Mouse (Mus musculus): Measurements from ENCODE around the gene Ddx11. TPM values are rescaled to one million over a fixed set of nuclear protein-coding genes. Genes with fewer than 3 reads are reported as not detected.

Ddx11 gene
- 1 to 10 TPM; 6.1 to 6.5 TPM for total RNA-seq (2021)

GRCm38 (mm10) chr17:66123066-66123815 lies at the start of gene Ddx11:
Gene Ddx11, plus strand, starts transcription at chr17:66123520.
- peak; percentile 96 for DNase-seq
- intact Hi-C loops (cut with DNase I): no loop called here

GRCm38 (mm10) chr17:66073971-66074370 lies 49.3 kb upstream of the Ddx11 start:
- DNase-seq: no peak
- intact Hi-C loops (cut with DNase I): loop anchor here (10.0 kb wide), 1 partner anchor 209 kb away; no protein-coding TSS in a partner anchor

- intact Hi-C loops (cut with DNase I): loop anchor here (10.0 kb wide), 1 partner anchor 211 kb away; no protein-coding TSS in a partner anchor
- DNase-seq: no peak
Observed at GRCm38 (mm10) chr17:66075827-66076173, 47.5 kb upstream of the Ddx11 start.

GRCm38 (mm10) chr17:66076174-66076927 lies 47.0 kb upstream of the Ddx11 start:
- DNase-seq: peak; percentile 24
- intact Hi-C loops (cut with DNase I): loop anchor here (10.0 kb wide), 1 partner anchor 212 kb away; no protein-coding TSS in a partner anchor

- intact Hi-C loops (cut with DNase I): loop anchor here (10.0 kb wide), 1 partner anchor 212 kb away; no protein-coding TSS in a partner anchor
- DNase-seq: peak; percentile 94
Observed at GRCm38 (mm10) chr17:66076934-66077333, 46.4 kb upstream of the Ddx11 start, which contains the start of gene Ankrd12. Gene Ankrd12, minus strand, starts transcription at chr17:66077089.

GRCm38 (mm10) chr17:66077437-66077850 lies 45.9 kb upstream of the Ddx11 start:
- intact Hi-C loops (cut with DNase I): loop anchor here (10.0 kb wide), 1 partner anchor 213 kb away; no protein-coding TSS in a partner anchor
- no peak for DNase-seq

- intact Hi-C loops (cut with DNase I): no loop called here
- DNase-seq: no peak
Observed at GRCm38 (mm10) chr17:66084486-66084885, 38.8 kb upstream of the Ddx11 start.

- DNase-seq: no peak
- intact Hi-C loops (cut with DNase I): loop anchor here (5.0 kb wide), 1 partner anchor 38 kb away; no protein-coding TSS in a partner anchor
Observed at GRCm38 (mm10) chr17:66085038-66085437, 38.3 kb upstream of the Ddx11 start.

GRCm38 (mm10) chr17:66090251-66090650 lies 33.1 kb upstream of the Ddx11 start:
- intact Hi-C loops (cut with DNase I): no loop called here
- DNase-seq: no peak

- no peak for DNase-seq
- intact Hi-C loops (cut with DNase I): no loop called here
Observed at GRCm38 (mm10) chr17:66091392-66091791, 31.9 kb upstream of the Ddx11 start.

GRCm38 (mm10) chr17:66092065-66092464 lies 31.3 kb upstream of the Ddx11 start:
- DNase-seq: no peak
- intact Hi-C loops (cut with DNase I): no loop called here

- DNase-seq: no peak
- intact Hi-C loops (cut with DNase I): no loop called here
Observed at GRCm38 (mm10) chr17:66092664-66093063, 30.7 kb upstream of the Ddx11 start.

- intact Hi-C loops (cut with DNase I): loop anchor here (10.0 kb wide), 1 partner anchor 236 kb away; no protein-coding TSS in a partner anchor
- no peak for DNase-seq
Observed at GRCm38 (mm10) chr17:66100566-66101379, 22.5 kb upstream of the Ddx11 start.

- intact Hi-C loops (cut with DNase I): loop anchor here (10.0 kb wide), 1 partner anchor 237 kb away; no protein-coding TSS in a partner anchor
- DNase-seq: peak; percentile 95
Observed at GRCm38 (mm10) chr17:66101380-66102330, 21.7 kb upstream of the Ddx11 start, which contains the start of gene Ndufv2. Gene Ndufv2, minus strand, starts transcription at chr17:66101559.

GRCm38 (mm10) chr17:66104076-66104475 lies 19.2 kb upstream of the Ddx11 start:
- intact Hi-C loops (cut with DNase I): loop anchor here (10.0 kb wide), 1 partner anchor 239 kb away; no protein-coding TSS in a partner anchor
- no peak for DNase-seq

- DNase-seq: peak; percentile 68
- intact Hi-C loops (cut with DNase I): loop anchor here (10.0 kb wide), 1 partner anchor 242 kb away; no protein-coding TSS in a partner anchor
Observed at GRCm38 (mm10) chr17:66106601-66107267, 16.6 kb upstream of the Ddx11 start.

- intact Hi-C loops (cut with DNase I): loop anchor here (10.0 kb wide), 1 partner anchor 243 kb away; no protein-coding TSS in a partner anchor
- no peak for DNase-seq
Observed at GRCm38 (mm10) chr17:66107466-66107865, 15.9 kb upstream of the Ddx11 start.

- DNase-seq: no peak
- intact Hi-C loops (cut with DNase I): loop anchor here (10.0 kb wide), 1 partner anchor 243 kb away; no protein-coding TSS in a partner anchor
Observed at GRCm38 (mm10) chr17:66108198-66108597, 15.1 kb upstream of the Ddx11 start.

Data from left cerebral cortex, postnatal 4 days (tissue).